Mouse (Mus musculus) CD8-positive naive resting alpha-beta T cell, adult 2 months (primary cell): ENCODE measurements around the gene Gm21746.
"Not testable (repeated sequence)": the region's sequence is repeated elsewhere in the genome, so short reads cannot be mapped to it uniquely, and the experiment has no call there.

Experiments
- DNase-seq, 2 experiments: peaks; one replicate each; pipeline ENCODE4 v3.0.0; 2022; ENCODE audit warnings: low read depth in 2 of 2, low spot score in 2 of 2

Gene Gm21746

GRCm38 (mm10) chrY:6237895-6238294 is at the start of gene Gm21746:
TSS of gene Gm21746 (minus strand) at chrY:6237995.
- DNase-seq = not testable (repeated sequence)

- not testable (repeated sequence) for DNase-seq
Measured at GRCm38 (mm10) chrY:6266798-6267197, 29.0 kb upstream of the Gm21746 start, which contains the start of gene Gm20873. TSS of gene Gm20873 (plus strand) at chrY:6267098.
